Comparison of ENCODE assay signal across 16 mouse cellular contexts in genomic region chr19:42009067-42009466, GRCm38 (mm10). TPM values are rescaled to one million over a fixed set of nuclear protein-coding genes. Genes with fewer than 3 reads are reported as not detected.
DNase-seq lines count a peak whose midpoint lies in the region; ATAC-seq and TF ChIP-seq lines count a peak whose summit lies in the region.
"Had no signal": no experiment of that assay in that cellular context is flagged by ENCODE, and none has a peak within 500 bp of the region (broad histone marks: within the 10 kb centered on the region; RNA-seq: fewer than 3 reads in every experiment).

No protein-coding gene starts in this region.

- 65% methylated on average over 7 of the region's 7 CpGs for WGBS in hindbrain, embryonic 16.5 days
- WGBS in hindbrain, postnatal 0 days = 67% methylated on average over 7 of the region's 7 CpGs
- 44% methylated on average over 7 of the region's 7 CpGs for WGBS in thymus, adult 2 months
- 38% methylated on average over 7 of the region's 7 CpGs for WGBS in embryonic facial prominence, embryonic 13.5 days
- WGBS in stomach, postnatal 0 days = 35% methylated on average over 7 of the region's 7 CpGs
- 45% methylated on average over 7 of the region's 7 CpGs for WGBS in lung, adult 2 months

- no peaks in the 10 kb centered on the region for H3K27me3 ChIP-seq in hindbrain, embryonic 16.5 days (replicated peaks; ENCODE audit: control insufficient read depth, insufficient read depth, low read length)
- no peaks in the 10 kb centered on the region for H3K27me3 ChIP-seq in hindbrain, postnatal 0 days (ENCODE audit: insufficient read depth, low read length)
- H3K27me3 ChIP-seq in thymus, adult 2 months (ENCODE audit: control insufficient read depth, insufficient read depth, low read length) = no peaks in the 10 kb centered on the region
- no peaks in the 10 kb centered on the region for H3K27me3 ChIP-seq in embryonic facial prominence, embryonic 13.5 days
- no peaks in the 10 kb centered on the region for H3K27me3 ChIP-seq in stomach, postnatal 0 days (ENCODE audit: control insufficient read depth, insufficient read depth, low read length)
- H3K27me3 ChIP-seq: stomach, embryonic 15.5 days had no signal

- TF ChIP-seq CTCF in hindbrain, postnatal 0 days (IDR thresholded peaks at IDR 0.05; ENCODE audit: low read depth) = no peak
- TF ChIP-seq CTCF in thymus, adult 2 months (IDR thresholded peaks at IDR 0.05; ENCODE audit: borderline replicate concordance, control insufficient read depth, extremely low read depth, insufficient read depth, low read length, poor library complexity) = no peak
- no peak for TF ChIP-seq CTCF in stomach, postnatal 0 days (IDR thresholded peaks at IDR 0.05; ENCODE audit: low read depth)
- no peak for TF ChIP-seq CTCF in lung, adult 2 months (IDR thresholded peaks at IDR 0.05; ENCODE audit: insufficient read depth, low read length)

- H3K27ac ChIP-seq in hindbrain, embryonic 16.5 days (ENCODE audit: low read depth, low read length) = no peak overlapping the region
- no peak overlapping the region; the same call in 1 of the 2 replicates for H3K27ac ChIP-seq in hindbrain, postnatal 0 days
- no peak overlapping the region for H3K27ac ChIP-seq in thymus, adult 2 months (ENCODE audit: control insufficient read depth, insufficient read depth, low read length)
- H3K27ac ChIP-seq in embryonic facial prominence, embryonic 13.5 days = peak overlapping the region; percentile 72
- no peak overlapping the region for H3K27ac ChIP-seq in stomach, postnatal 0 days (replicated peaks)
- H3K27ac ChIP-seq: midbrain, embryonic 10.5 days; stomach, embryonic 15.5 days had no signal

- no peak overlapping the region for H3K4me2 ChIP-seq in hindbrain, embryonic 16.5 days (ENCODE audit: low read length)
- H3K4me2 ChIP-seq in hindbrain, postnatal 0 days (ENCODE audit: low read depth, low read length) = no peak overlapping the region
- no peak overlapping the region for H3K4me2 ChIP-seq in embryonic facial prominence, embryonic 13.5 days
- no peak overlapping the region for H3K4me2 ChIP-seq in stomach, postnatal 0 days (replicated peaks; ENCODE audit: low read depth)
- H3K4me2 ChIP-seq: stomach, embryonic 15.5 days had no signal

- no peak for TF ChIP-seq EP300 in stomach, postnatal 0 days (optimal IDR thresholded peaks at IDR 0.05)

- no peak for TF ChIP-seq POLR2A in thymus, adult 2 months (IDR thresholded peaks at IDR 0.05; ENCODE audit: control insufficient read depth, extremely low read depth, insufficient read depth, low read length, poor library complexity)
- TF ChIP-seq POLR2A in lung, adult 2 months (IDR thresholded peaks at IDR 0.05; ENCODE audit: borderline replicate concordance, extremely low read depth, low read depth, low read length) = no peak

- peak; percentile 48; the same call in 1 of the 2 replicates for ATAC-seq in hindbrain, embryonic 16.5 days
- ATAC-seq in hindbrain, postnatal 0 days = no peak
- ATAC-seq in embryonic facial prominence, embryonic 13.5 days (ENCODE audit: insufficient number of reproducible peaks, insufficient read depth, low FRiP score, low TSS enrichment, low read depth) = no peak
- no peak for ATAC-seq in stomach, postnatal 0 days (ENCODE audit: low FRiP score, low TSS enrichment)

- no peaks in the 10 kb centered on the region for H3K9me3 ChIP-seq in hindbrain, embryonic 16.5 days (ENCODE audit: control insufficient read depth, low read length)
- no peaks in the 10 kb centered on the region for H3K9me3 ChIP-seq in hindbrain, postnatal 0 days (ENCODE audit: low read length)
- no peaks in the 10 kb centered on the region for H3K9me3 ChIP-seq in embryonic facial prominence, embryonic 13.5 days
- no peaks in the 10 kb centered on the region for H3K9me3 ChIP-seq in stomach, postnatal 0 days (ENCODE audit: control insufficient read depth, low read length)
- H3K9me3 ChIP-seq: midbrain, embryonic 10.5 days; stomach, embryonic 15.5 days had no signal

- H3K36me3 ChIP-seq in hindbrain, embryonic 16.5 days (ENCODE audit: control insufficient read depth, insufficient read depth, low read length) = no peaks in the 10 kb centered on the region
- H3K36me3 ChIP-seq in hindbrain, postnatal 0 days (ENCODE audit: insufficient read depth, low read length) = no peaks in the 10 kb centered on the region
- H3K36me3 ChIP-seq in thymus, adult 2 months (ENCODE audit: control insufficient read depth, insufficient read depth, low read length) = no peaks in the 10 kb centered on the region
- H3K36me3 ChIP-seq in embryonic facial prominence, embryonic 13.5 days = no peaks in the 10 kb centered on the region
- no peaks in the 10 kb centered on the region for H3K36me3 ChIP-seq in stomach, postnatal 0 days (ENCODE audit: control insufficient read depth, insufficient read depth, low read length)
- H3K36me3 ChIP-seq: midbrain, embryonic 10.5 days; stomach, embryonic 15.5 days had no signal

- H3K4me3 ChIP-seq in hindbrain, embryonic 16.5 days (ENCODE audit: low read length) = no peak overlapping the region
- H3K4me3 ChIP-seq in hindbrain, postnatal 0 days (ENCODE audit: low read length) = no peak overlapping the region
- H3K4me3 ChIP-seq in thymus, adult 2 months (ENCODE audit: control insufficient read depth, insufficient read depth, low read length) = no peak overlapping the region
- no peak overlapping the region for H3K4me3 ChIP-seq in embryonic facial prominence, embryonic 13.5 days
- H3K4me3 ChIP-seq in stomach, postnatal 0 days (ENCODE audit: low read depth, low read length) = no peak overlapping the region
- no peak overlapping the region for H3K4me3 ChIP-seq in lung, adult 2 months (replicated peaks; ENCODE audit: extremely low read depth, low read depth, low read length)
- H3K4me3 ChIP-seq: midbrain, embryonic 10.5 days; stomach, embryonic 15.5 days had no signal

- no peak for DNase-seq in hindbrain, postnatal 0 days (ENCODE audit: low spot score)
- peak; percentile 22 for DNase-seq in thymus, postnatal 14 days
- DNase-seq in thymus, adult 2 months = no peak
- DNase-seq in stomach, postnatal 0 days (ENCODE audit: low spot score) = no peak
- no peak for DNase-seq in lung, adult 2 months
- DNase-seq: cerebellum, adult 11 months; gastrocnemius, postnatal 36 days; layer of hippocampus, adult 9-11 months; lung, adult 18-20 months had no signal

- no peak overlapping the region for H3K9ac ChIP-seq in hindbrain, embryonic 16.5 days (ENCODE audit: low read depth, low read length)
- no peak overlapping the region for H3K9ac ChIP-seq in hindbrain, postnatal 0 days (replicated peaks; ENCODE audit: low read length)
- no peak overlapping the region for H3K9ac ChIP-seq in embryonic facial prominence, embryonic 13.5 days
- no peak overlapping the region for H3K9ac ChIP-seq in stomach, postnatal 0 days (ENCODE audit: low read length)
- H3K9ac ChIP-seq: stomach, embryonic 15.5 days had no signal

- H3K4me1 ChIP-seq in hindbrain, embryonic 16.5 days (ENCODE audit: control insufficient read depth, insufficient read depth, low read depth, low read length) = no peaks in the 10 kb centered on the region; the same call in none of the 2 replicates
- no peaks in the 10 kb centered on the region; the same call in 1 of the 2 replicates for H3K4me1 ChIP-seq in hindbrain, postnatal 0 days (ENCODE audit: insufficient read depth, low read length)
- peaks cover 46% of the 10 kb centered on the region for H3K4me1 ChIP-seq in thymus, adult 2 months (replicated peaks; ENCODE audit: control insufficient read depth, insufficient read depth, low read length)
- peaks cover 44% of the 10 kb centered on the region for H3K4me1 ChIP-seq in embryonic facial prominence, embryonic 13.5 days
- no peaks in the 10 kb centered on the region for H3K4me1 ChIP-seq in stomach, postnatal 0 days (replicated peaks; ENCODE audit: control insufficient read depth, insufficient read depth)
- H3K4me1 ChIP-seq in lung, adult 2 months (ENCODE audit: control insufficient read depth, insufficient read depth, low read length) = peaks cover 3% of the 10 kb centered on the region; the same call in 1 of the 2 replicates
- H3K4me1 ChIP-seq: stomach, embryonic 15.5 days had no signal

RNA-seq across cellular contexts. Expression of gene Ankrd2, which starts 26.7 kb away (rescaled TPM):
- polyA plus RNA-seq in hindbrain, embryonic 16.5 days (2015; fragmentation: Nextera tagmentation; extraction: Ambion mirVana) = 1.1 and 1.5 TPM in 2 replicates
- total RNA-seq in hindbrain, postnatal 0 days (2014; rRNA removed) = 0.42 TPM in 1 of 2 replicates, not detected in the other
- 0.97 and 1.5 TPM in 2 replicates for polyA plus RNA-seq in hindbrain, postnatal 0 days (2015; fragmentation: Nextera tagmentation; extraction: Ambion mirVana)
- 0.20 TPM in 1 of 2 replicates, not detected in the other for polyA plus RNA-seq in thymus, adult 2 months (2012; rRNA removed)
- 0.25 and 0.31 TPM in 2 replicates for polyA plus RNA-seq in embryonic facial prominence, embryonic 13.5 days (2015; fragmentation: Nextera tagmentation; extraction: Ambion mirVana)
- polyA plus RNA-seq in stomach, postnatal 0 days (2015; fragmentation: Nextera tagmentation; extraction: Ambion mirVana) = 0.11 and 0.12 TPM in 2 replicates
- 0.14 and 0.20 TPM in 2 replicates for polyA plus RNA-seq in lung, adult 2 months (2012; rRNA removed)
- total RNA-seq: left cerebral cortex, postnatal 36 days had no signal
- polyA plus RNA-seq: small intestine, adult 2 months had no signal

RNA-seq across cellular contexts. Expression of gene Ubtd1, which starts 27.5 kb away (rescaled TPM):
- 13.4 and 15.2 TPM in 2 replicates for polyA plus RNA-seq in hindbrain, embryonic 16.5 days (2015; fragmentation: Nextera tagmentation; extraction: Ambion mirVana)
- 19.9 and 22.4 TPM in 2 replicates for total RNA-seq in hindbrain, postnatal 0 days (2014; rRNA removed)
- 13.4 and 14.1 TPM in 2 replicates for polyA plus RNA-seq in hindbrain, postnatal 0 days (2015; fragmentation: Nextera tagmentation; extraction: Ambion mirVana)
- 27.3 and 36.9 TPM in 2 replicates for polyA plus RNA-seq in thymus, adult 2 months (2012; rRNA removed)
- polyA plus RNA-seq in embryonic facial prominence, embryonic 13.5 days (2015; fragmentation: Nextera tagmentation; extraction: Ambion mirVana) = 23.0 and 23.5 TPM in 2 replicates
- polyA plus RNA-seq in stomach, postnatal 0 days (2015; fragmentation: Nextera tagmentation; extraction: Ambion mirVana) = 21.3 and 23.5 TPM in 2 replicates
- 26.0 and 31.7 TPM in 2 replicates for polyA plus RNA-seq in lung, adult 2 months (2012; rRNA removed)

RNA-seq across cellular contexts. Expression of gene Mms19, which starts 28.1 kb away (rescaled TPM):
- 30.0 and 31.3 TPM in 2 replicates for polyA plus RNA-seq in hindbrain, embryonic 16.5 days (2015; fragmentation: Nextera tagmentation; extraction: Ambion mirVana)
- total RNA-seq in hindbrain, postnatal 0 days (2014; rRNA removed) = 54.8 and 66.1 TPM in 2 replicates
- 25.9 and 28.8 TPM in 2 replicates for polyA plus RNA-seq in hindbrain, postnatal 0 days (2015; fragmentation: Nextera tagmentation; extraction: Ambion mirVana)
- polyA plus RNA-seq in thymus, adult 2 months (2012; rRNA removed) = 142 TPM in 2 replicates
- polyA plus RNA-seq in embryonic facial prominence, embryonic 13.5 days (2015; fragmentation: Nextera tagmentation; extraction: Ambion mirVana) = 41.2 and 41.7 TPM in 2 replicates
- polyA plus RNA-seq in stomach, postnatal 0 days (2015; fragmentation: Nextera tagmentation; extraction: Ambion mirVana) = 10.2 and 11.7 TPM in 2 replicates
- polyA plus RNA-seq in lung, adult 2 months (2012; rRNA removed) = 53.7 and 57.0 TPM in 2 replicates

RNA-seq across cellular contexts. Expression of gene Hoga1, which starts 36.3 kb away (rescaled TPM):
- 2.0 and 2.4 TPM in 2 replicates for polyA plus RNA-seq in hindbrain, embryonic 16.5 days (2015; fragmentation: Nextera tagmentation; extraction: Ambion mirVana)
- 2.2 and 3.6 TPM in 2 replicates for total RNA-seq in hindbrain, postnatal 0 days (2014; rRNA removed)
- 3.9 and 4.6 TPM in 2 replicates for polyA plus RNA-seq in hindbrain, postnatal 0 days (2015; fragmentation: Nextera tagmentation; extraction: Ambion mirVana)
- polyA plus RNA-seq in thymus, adult 2 months (2012; rRNA removed) = 0.84 and 1.2 TPM in 2 replicates
- 1.3 and 3.3 TPM in 2 replicates for polyA plus RNA-seq in embryonic facial prominence, embryonic 13.5 days (2015; fragmentation: Nextera tagmentation; extraction: Ambion mirVana)
- 1.6 and 1.8 TPM in 2 replicates for polyA plus RNA-seq in stomach, postnatal 0 days (2015; fragmentation: Nextera tagmentation; extraction: Ambion mirVana)
- polyA plus RNA-seq in lung, adult 2 months (2012; rRNA removed) = 7.6 and 8.7 TPM in 2 replicates

RNA-seq across cellular contexts. Expression of gene 4933411K16Rik, which starts 43.0 kb away (rescaled TPM):
- not detected in 2 replicates for polyA plus RNA-seq in hindbrain, embryonic 16.5 days (2015; fragmentation: Nextera tagmentation; extraction: Ambion mirVana)
- total RNA-seq in hindbrain, postnatal 0 days (2014; rRNA removed) = 0.61 and 1.6 TPM in 2 replicates
- polyA plus RNA-seq in hindbrain, postnatal 0 days (2015; fragmentation: Nextera tagmentation; extraction: Ambion mirVana) = not detected in 2 replicates
- polyA plus RNA-seq in thymus, adult 2 months (2012; rRNA removed) = 0.27 TPM in 1 of 2 replicates, not detected in the other
- polyA plus RNA-seq in embryonic facial prominence, embryonic 13.5 days (2015; fragmentation: Nextera tagmentation; extraction: Ambion mirVana) = not detected in 2 replicates
- polyA plus RNA-seq in stomach, postnatal 0 days (2015; fragmentation: Nextera tagmentation; extraction: Ambion mirVana) = not detected in 2 replicates
- 1.1 and 1.4 TPM in 2 replicates for polyA plus RNA-seq in lung, adult 2 months (2012; rRNA removed)
- polyA plus RNA-seq: intestine, embryonic 14.5 days; small intestine, adult 2 months; stomach, embryonic 15.5 days had no signal
